Mouse (Mus musculus) kidney, adult 2 months (tissue): ENCODE results near the gene Vav3. TPM values are rescaled to one million over a fixed set of nuclear protein-coding genes. Genes with fewer than 3 reads are reported as not detected.

Experiments
- DNase-seq: peaks from one replicate; pipeline ENCODE4 v3.0.0; 2021
- H3K27ac ChIP-seq: fragments of 200-500 bp; 2 replicates; pipeline ENCODE4 v1.5.1; 2012; ENCODE audit warnings: low read depth, low read length, control low read depth, inconsistent platforms; ENCODE audit not compliant: insufficient read depth
- H3K27me3 ChIP-seq: fragments of 200-500 bp; replicated peaks from 2 replicates; pipeline ENCODE4 v1.6.1; 2012; ENCODE audit warnings: mild to moderate bottlenecking, moderate library complexity, low read length, inconsistent platforms; ENCODE audit not compliant: control insufficient read depth, insufficient read depth
- H3K36me3 ChIP-seq: fragments of 200-500 bp; 2 replicates; pipeline ENCODE4 v1.6.1; 2012; ENCODE audit warnings: mild to moderate bottlenecking, moderate library complexity, low read length, inconsistent platforms; ENCODE audit not compliant: control insufficient read depth, insufficient read depth
- H3K4me1 ChIP-seq: fragments of 200-500 bp; 2 replicates; pipeline ENCODE4 v1.6.1; 2011; ENCODE audit warnings: low read length; ENCODE audit not compliant: control insufficient read depth, insufficient read depth
- H3K4me3 ChIP-seq: fragments of 200-500 bp; 2 replicates; pipeline ENCODE4 v1.5.1; 2011; ENCODE audit warnings: mild to moderate bottlenecking, low read depth, low read length, control low read depth; ENCODE audit not compliant: insufficient read depth
- CTCF ChIP-seq: fragments of 200-500 bp; conservative IDR thresholded peaks from 2 replicates; pipeline ENCODE4 v1.5.1; 2011; ENCODE audit warnings: low read depth, mild to moderate bottlenecking, control low read depth, low read length, moderate library complexity, mixed read lengths; ENCODE audit not compliant: insufficient read depth, insufficient read length
- POLR2A ChIP-seq: fragments of 200-500 bp; IDR thresholded peaks from one replicate; pipeline ENCODE4 v1.6.1; 2011; ENCODE audit warnings: low read depth, low read length, control low read depth
- WGBS: fragments of 180-500 bp; shearing (Covaris S2); methylation state at CpG from one replicate; pipeline ENCODE4 v1.1.7; 2018; 5-methylcytosine and 5-hydroxymethylcytosine counted together
- polyA plus RNA-seq: library from polyadenylated mRNA; depleted of rRNA; stranded (reverse); fragments of >200 nt; gene quantifications from 2 replicates; pipeline ENCODE4 v1.2.3, GENCODE M21; 2012

Gene Vav3
- polyA plus RNA-seq, 1 experiment = 6.8 TPM

DNA sequence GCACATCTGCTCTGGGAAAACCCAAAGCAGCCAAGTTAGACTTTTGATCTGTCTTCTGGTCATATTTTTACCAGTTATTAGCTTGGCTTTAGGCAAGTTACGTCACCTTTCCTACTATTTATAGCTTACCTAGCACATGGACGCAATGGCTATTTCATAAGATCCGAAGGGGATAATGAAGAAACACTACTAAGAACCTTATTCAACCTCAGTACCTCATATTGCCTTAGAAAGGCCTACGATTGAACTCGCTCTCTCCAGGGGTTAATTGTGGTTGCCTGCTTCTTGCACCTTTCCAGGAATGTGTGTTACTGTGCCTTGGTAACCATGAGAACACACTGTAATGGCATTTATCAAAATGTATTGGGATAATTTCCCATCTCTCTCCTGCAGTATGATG lies 61.1 kb downstream of the Vav3 start:
- H3K4me3 ChIP-seq = no peak overlapping the region
- WGBS = 88% methylated on average over 5 of the region's 5 CpGs
- DNase-seq = no peak
- no peaks in the 10 kb centered on the region for H3K36me3 ChIP-seq
- no peak overlapping the region for H3K27ac ChIP-seq
- no peaks in the 10 kb centered on the region for H3K27me3 ChIP-seq
- TF ChIP-seq POLR2A = no peak
- TF ChIP-seq CTCF = no peak
- H3K4me1 ChIP-seq = no peaks in the 10 kb centered on the region

DNA sequence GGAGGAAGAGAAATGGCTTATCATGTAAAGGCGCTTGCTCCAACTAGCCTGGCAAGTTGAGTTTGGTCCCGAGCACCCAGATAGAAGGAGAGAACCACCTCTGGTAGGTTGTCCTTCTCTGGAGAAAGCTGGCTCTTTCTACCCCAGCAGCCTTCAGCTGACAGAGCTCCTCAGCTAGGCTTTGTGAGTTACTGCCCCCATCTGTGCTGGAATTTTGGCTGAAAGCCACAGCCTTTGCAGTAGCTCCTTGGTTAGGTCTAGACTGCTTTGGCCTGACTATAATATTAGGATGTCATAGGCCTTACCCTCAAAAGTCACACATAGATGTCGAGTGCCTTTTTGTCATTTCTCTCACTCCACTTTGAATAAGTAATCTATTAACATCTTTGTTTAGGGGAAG lies 70.8 kb downstream of the Vav3 start:
- TF ChIP-seq CTCF (no peak), POLR2A (no peak)
- no peaks in the 10 kb centered on the region for H3K4me1 ChIP-seq
- H3K4me3 ChIP-seq = no peak overlapping the region
- H3K36me3 ChIP-seq = no peaks in the 10 kb centered on the region
- H3K27me3 ChIP-seq = no peaks in the 10 kb centered on the region
- no peak overlapping the region for H3K27ac ChIP-seq
- no peak for DNase-seq
- WGBS = 75% methylated on average over 3 of the region's 3 CpGs

DNA sequence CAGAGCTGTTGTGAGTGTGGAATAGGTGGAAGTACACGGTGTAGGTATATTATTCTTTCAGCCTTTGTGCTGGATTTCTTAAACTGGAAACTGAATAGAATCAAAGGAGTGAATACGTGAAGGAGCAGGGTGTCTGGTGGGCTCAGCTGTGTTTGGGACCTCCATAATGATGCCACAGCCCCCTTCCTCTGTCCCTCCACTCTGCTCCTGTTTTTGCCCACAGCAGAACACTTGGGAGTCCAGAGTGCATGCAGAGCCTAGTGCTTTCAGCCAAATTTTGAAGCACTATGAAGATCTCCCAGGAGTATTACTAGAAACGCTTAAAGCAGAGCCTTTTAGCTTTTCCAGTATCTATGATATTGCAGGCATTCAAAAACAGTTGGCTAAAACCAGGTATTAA lies 80.0 kb downstream of the Vav3 start:
- DNase-seq = no peak
- Histone ChIP-seq H3K4me3 (no peak overlapping the region), H3K27me3 (no peaks in the 10 kb centered on the region), H3K36me3 (no peaks in the 10 kb centered on the region), H3K27ac (no peak overlapping the region), H3K4me1 (no peaks in the 10 kb centered on the region)
- no peak for TF ChIP-seq CTCF
- TF ChIP-seq POLR2A = no peak
- WGBS = 83% methylated on average over 3 of the region's 3 CpGs

DNA sequence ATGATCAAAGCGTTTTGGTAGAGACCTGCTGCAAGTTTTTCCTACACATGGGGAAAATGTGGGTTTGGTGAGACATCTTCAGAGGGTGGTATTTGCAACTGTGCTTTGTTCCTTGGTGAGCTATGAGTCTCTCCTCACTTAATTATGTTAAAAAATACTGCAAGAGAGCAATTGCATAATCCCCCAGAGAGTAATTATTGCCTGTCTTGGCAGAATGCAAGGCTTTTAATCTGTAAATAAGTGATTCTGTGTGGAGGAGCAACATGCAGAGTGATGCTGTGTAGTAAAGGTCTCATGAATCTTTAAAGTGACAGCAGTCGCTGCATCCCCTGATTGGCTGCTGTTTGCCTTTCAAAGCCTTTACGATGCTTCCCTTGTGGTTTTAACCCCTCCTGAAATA lies 80.6 kb downstream of the Vav3 start:
- 54% methylated on average over 3 of the region's 3 CpGs for WGBS
- Histone ChIP-seq H3K27me3 (no peaks in the 10 kb centered on the region), H3K27ac (no peak overlapping the region), H3K4me3 (no peak overlapping the region), H3K36me3 (no peaks in the 10 kb centered on the region), H3K4me1 (no peaks in the 10 kb centered on the region)
- TF ChIP-seq CTCF (no peak), POLR2A (no peak)
- DNase-seq = no peak

DNA sequence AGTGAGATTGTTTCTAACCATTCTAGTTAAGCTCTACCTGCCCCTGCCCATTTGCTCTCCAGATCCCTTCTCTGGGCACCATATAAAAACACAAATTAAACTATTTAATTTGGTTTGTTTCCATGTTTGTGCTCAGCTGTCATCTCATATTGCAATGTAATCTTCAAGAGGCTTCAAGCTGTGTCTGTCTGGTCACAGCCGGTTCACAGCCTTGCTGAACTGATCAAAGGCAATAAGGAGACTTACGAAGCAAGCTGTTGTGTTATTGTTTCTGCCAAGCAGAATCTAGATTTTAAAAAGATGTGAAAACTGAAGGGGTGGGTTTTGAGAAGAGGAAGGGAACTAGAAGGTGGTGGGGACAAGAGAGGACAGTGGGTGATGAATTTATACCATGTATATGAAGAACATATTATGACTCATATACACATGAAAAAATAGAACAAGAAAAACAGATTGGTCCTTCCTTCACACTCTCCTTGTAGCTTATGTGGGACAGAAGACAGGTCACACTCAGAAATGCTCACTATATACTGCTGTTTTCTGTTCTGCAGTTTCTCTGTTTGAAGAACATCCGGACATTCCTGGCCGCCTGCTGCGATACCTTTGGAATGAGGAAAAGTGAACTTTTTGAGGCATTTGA lies 83.1 kb downstream of the Vav3 start:
- no peak for DNase-seq
- Histone ChIP-seq H3K27ac (no peak overlapping the region), H3K4me3 (no peak overlapping the region), H3K4me1 (no peaks in the 10 kb centered on the region), H3K27me3 (no peaks in the 10 kb centered on the region), H3K36me3 (no peaks in the 10 kb centered on the region)
- WGBS = 83% methylated on average over 5 of the region's 5 CpGs
- no peak for TF ChIP-seq POLR2A
- no peak for TF ChIP-seq CTCF

DNA sequence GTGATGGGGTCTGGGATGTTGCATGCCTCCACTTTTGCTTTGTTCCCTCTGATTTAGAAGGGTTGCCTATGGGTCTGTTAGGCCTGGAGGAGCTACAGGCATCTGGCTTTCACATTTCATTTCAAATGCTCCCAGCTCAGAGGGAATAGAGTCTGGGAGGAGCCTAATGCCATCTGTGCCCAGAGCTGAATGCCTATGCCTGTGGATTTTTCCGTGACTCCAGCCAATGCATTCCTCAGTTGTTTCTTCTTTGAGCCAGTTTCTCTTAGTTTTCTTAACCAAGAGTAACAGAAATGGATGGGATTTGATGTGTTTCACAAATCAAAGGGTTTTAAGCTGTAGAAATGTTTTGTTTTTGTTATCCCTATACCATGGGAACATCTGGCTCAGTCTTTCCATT lies 90.8 kb downstream of the Vav3 start:
- Histone ChIP-seq H3K27ac (no peak overlapping the region), H3K4me1 (no peaks in the 10 kb centered on the region), H3K27me3 (no peaks in the 10 kb centered on the region), H3K4me3 (no peak overlapping the region), H3K36me3 (no peaks in the 10 kb centered on the region)
- TF ChIP-seq CTCF (no peak), POLR2A (no peak)
- 56% methylated on average over 1 of the region's 1 CpGs for WGBS
- no peak for DNase-seq

DNA sequence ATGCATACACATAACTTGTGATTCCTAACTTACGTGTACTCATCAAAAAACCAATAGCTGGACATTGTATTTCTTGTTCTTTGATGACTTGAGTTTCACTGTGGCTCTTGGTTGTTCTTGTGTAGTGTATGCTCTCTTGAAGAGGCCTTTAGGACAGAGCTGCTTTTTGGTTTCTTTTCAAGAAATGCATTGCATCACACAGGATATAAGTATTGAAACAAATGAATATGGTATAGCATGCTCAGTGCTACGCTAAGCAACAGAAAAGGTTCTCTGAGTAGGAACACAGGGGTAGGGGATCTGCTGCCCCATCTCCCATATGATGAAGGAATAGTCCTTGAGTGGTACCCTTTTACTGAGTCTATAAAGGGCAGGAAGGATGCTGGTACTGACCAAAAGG lies 98.1 kb downstream of the Vav3 start:
- 97% methylated on average over 2 of the region's 2 CpGs for WGBS
- DNase-seq = no peak
- Histone ChIP-seq H3K27me3 (no peaks in the 10 kb centered on the region), H3K4me3 (no peak overlapping the region), H3K36me3 (no peaks in the 10 kb centered on the region), H3K4me1 (no peaks in the 10 kb centered on the region), H3K27ac (no peak overlapping the region)
- TF ChIP-seq POLR2A = no peak
- no peak for TF ChIP-seq CTCF

DNA sequence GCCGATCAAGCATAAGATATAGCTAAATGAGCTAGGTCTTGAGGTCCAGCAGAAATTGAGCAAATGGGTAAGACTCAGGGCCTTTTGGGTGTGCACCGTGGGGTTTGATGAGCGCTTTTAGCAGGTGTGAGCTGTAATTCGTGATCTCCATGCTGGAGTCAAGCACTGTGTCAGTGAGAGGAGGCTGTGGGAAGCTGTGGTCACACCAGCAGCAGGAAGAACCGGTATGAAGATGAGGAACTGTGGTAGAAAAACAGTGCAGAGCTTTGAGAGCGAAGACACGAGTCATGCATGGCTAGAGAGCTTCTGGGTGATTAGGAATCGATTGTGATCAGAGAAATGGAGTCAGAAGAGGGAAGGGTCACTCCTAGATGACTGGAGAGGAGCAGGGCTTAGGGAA lies 98.8 kb downstream of the Vav3 start:
- no peaks in the 10 kb centered on the region for H3K36me3 ChIP-seq
- TF ChIP-seq POLR2A = no peak
- TF ChIP-seq CTCF = no peak
- H3K27ac ChIP-seq = no peak overlapping the region
- H3K4me1 ChIP-seq = no peaks in the 10 kb centered on the region
- 74% methylated on average over 8 of the region's 8 CpGs for WGBS
- no peak for DNase-seq
- no peak overlapping the region for H3K4me3 ChIP-seq
- H3K27me3 ChIP-seq = no peaks in the 10 kb centered on the region
